Mouse (Mus musculus) lung, adult 18-20 months (tissue): ENCODE results near the gene Suclg1.

Experiments used
- DNase-seq, 2 experiments: peaks; one replicate each; pipeline ENCODE4 v3.0.0; 2022; ENCODE audit warnings: mixed read lengths in 2 of 2

Gene Suclg1

DNA sequence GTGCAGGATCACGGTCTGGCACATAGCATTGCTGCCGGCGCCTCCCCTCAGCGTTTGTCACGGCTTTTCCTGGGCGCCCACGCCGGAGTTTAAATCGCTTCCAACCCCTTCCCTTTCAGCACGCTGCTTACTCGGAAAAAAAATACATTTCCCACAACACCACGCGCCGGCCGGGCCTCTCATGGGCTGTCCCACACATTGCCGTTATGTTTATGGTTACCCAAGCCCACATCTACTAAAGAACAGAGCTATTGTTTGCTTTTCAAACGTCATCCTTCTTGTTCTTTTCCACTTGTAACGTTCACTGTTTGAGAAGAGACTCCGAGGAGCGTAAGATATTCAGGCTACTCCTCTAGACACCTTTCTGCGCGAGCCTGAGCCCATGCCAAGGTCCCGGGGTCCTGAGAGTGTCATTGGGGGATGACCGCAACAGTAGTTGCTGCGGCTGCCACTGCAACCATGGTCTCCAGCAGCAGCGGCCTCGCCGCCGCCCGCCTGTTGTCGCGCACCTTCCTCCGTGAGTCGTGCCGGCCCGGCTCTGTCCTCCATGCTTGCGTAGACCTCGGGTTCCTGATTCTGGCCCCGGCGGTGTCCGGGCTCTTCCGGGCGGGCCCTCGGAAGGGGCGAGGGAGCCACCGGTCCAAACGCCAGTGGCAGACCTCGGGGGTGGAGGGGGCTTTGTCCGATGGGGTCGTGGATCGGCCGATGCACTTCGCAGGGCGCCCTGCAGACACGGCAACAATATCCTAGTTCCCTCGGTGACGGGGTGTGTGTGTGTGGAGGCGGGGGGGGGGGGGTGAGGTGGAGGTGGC is at the start of gene Suclg1:
Gene Suclg1, plus strand, starts transcription at position 146 of the 812 bp plus-strand sequence.
- peak; percentile 87 to 88 for DNase-seq

GRCm38 (mm10) chr6:73203724-73204123 is 44.5 kb upstream of the Suclg1 start:
- no peak for DNase-seq

DNA sequence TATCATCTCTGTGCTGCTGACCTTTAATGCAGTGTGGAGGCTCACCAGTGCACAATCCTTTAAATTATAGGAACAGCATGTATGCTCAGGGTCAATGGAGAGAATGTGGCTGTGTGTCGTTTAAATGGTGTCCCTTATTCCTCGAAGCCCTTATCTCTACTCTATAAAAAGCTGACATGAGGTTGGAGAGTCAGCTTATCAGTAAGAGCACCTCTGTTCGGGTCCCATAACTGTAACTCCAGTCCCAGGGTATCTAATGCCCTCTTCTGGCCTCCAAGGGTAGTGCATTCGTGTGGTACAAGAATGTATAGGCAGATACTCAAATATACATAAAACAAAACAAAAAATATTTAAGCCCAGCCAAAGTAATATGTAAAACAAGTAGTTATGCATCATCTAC is 43.2 kb upstream of the Suclg1 start:
- no peak for DNase-seq

GRCm38 (mm10) chr6:73209598-73209997 is 38.6 kb upstream of the Suclg1 start:
- no peak for DNase-seq

DNA sequence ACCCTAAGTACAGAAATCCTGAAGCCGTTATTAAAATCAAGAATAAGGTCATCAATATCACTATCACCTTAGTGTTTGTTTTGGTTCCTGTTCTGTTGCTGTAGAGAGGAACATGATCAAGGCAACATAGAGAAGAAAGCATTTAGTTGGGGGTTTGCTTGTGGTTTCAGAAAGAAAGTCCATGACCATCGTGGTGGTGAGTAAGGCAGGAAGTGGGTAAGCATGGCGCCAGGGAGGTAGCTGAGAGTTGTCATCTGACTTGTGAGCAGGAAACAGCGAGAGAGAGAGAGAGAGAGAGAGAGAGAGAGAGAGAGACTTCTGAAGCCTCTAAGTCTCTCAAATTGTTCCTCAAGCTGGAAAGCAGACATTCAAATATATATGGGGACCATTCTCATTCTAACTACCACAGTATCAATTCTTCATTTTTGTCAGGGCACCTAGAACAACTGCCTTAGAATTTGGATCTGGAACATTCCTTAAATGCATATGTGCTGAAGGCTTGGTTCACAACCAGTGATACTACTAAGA is 37.7 kb upstream of the Suclg1 start:
- DNase-seq, result peak in 1 of 2 experiments; percentile 24

DNA sequence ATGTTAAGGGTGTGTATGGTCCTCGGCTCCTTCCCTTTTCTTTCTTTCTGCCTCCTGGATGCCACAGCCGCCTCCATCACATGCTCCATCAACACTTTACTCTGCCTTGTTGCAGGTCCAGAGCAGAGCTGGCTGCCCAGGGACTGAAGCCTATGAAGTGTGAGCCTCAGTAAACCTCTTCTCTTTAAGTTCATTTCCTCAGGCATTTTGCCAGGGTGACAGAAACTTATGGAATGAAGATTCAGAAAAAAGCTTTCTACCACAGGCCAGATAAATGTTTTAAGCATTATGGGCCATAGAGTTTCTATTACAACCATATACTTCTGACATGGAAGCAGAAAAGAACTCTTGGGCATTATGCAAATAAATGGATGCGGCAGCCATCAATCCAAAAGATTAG is 37.1 kb upstream of the Suclg1 start:
- DNase-seq, result no peak

DNA sequence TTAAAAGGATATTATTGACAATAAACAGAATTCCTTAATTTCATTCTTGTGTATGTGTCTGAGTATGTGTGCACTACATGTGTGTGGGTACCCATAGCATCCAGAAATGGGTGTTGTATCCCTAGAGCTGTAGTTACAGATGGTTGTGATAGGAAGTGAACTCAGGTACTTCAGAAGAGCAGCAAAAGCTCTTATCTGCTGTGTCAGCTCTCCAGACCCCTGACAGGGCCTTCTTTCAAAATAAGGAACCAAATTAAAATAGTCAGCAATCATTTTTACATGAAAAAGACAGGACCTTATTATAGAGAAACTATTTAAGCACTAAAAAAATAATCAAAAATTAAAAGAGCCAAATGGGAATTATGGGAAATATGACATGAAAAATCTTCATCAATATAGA is 36.6 kb upstream of the Suclg1 start:
- no peak for DNase-seq

DNA sequence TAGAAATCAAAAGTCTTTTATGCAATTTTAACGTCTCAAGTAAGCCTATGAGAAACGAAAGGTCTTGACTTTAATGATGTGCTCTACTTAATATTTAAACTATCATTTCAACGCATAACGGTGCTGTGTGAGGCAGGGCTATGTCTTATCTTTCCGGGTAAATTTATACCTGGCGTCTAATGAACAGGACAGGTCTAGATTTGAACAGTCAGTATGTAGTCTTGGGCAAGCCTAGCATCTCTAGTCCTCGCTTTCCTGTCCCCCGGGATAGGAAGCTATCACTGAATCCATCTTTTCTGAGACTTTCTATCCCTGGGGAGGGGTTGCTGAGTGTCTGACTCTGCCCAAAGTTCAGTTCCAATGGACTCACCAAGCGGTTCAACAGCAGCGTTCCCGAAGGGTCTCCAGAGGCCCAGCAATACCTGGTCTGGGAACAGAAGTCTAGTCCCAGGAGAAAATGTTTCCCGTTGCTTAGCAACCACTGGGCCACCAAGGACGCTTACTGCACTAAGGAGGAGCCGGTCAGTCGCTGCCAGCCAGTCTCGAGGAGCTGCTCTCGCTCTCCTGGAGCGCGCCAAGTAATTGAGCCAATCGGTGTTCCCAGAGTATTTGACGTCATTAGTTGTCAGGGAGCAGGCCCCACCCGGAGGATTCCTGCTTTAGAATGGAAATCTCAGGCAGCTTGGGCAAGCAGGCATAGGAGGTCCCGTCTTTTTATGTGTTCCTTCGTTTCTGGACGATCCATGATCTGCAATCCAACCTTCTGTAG is 26.8 kb upstream of the Suclg1 start, which contains the start of gene Dnah6:
Gene Dnah6, minus strand, starts transcription at position 463 of the 769 bp plus-strand sequence.
- peak; percentile 93 to 96 for DNase-seq

DNA sequence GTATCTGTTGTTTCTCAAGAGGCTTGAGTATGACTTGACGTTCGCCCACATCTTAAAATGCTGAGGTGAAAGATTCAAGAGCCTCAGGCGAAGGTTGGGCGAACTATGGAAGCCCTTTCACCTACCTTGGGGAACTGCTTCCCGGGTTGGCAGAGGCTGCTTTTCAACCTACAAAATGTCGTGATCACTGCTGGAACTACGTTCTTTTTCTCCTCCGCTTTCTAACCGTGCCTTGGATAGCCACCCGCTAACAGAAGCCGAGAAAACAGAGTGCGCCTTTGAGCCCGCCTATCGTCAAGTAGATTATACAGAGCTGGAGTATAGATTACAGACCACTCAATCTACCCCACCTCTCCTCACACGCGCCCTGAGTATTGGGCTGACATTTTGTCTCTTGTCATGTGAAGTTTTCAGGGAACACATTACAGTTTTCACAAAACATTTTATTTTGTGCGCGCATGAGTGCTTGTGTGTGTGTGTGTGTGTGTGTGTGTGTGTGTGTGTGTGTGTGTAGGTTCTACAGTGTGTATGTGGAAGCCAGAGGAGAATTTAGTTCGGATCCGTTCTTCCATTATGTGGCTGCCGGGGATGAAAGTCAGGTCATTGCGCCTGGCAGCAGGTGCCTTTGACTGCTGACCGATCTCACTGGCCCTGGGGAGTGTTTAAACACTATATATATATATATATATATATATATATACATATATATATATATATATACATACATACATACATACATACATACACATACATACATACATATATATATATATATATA is 26.0 kb upstream of the Suclg1 start:
- DNase-seq, result no peak

DNA sequence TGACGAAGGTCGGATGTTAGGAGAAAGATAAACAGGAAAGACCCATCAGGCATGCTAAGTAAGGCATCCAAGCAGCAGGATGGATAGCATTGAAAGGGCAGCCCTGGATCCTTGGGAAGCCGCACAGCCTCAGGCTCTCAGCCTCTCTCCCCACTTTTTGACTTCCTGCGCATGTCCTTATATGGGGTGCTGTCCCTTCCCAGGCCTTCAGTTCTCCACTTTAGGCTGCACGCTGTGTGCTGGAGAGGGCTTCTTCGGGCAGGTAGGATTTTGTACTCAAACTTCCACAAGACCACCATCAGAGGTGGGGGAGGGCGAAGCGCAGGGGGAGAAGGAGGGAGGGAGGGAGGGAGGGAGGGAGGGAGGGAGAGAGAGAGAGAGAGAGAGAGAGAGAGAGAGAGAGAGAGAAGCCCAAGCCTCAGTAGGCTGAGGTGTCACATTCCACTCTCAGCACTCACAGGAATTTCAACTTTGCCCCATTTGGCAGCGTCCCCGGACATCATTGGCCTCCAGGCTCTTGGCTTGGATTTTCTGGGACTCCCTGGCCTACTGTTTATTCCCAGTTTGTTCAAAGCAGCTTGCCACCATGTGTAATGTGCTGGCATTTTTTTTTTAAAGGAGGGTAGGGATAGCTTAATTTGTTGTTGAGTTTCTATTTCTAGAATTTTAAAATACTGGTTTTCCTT is 25.2 kb upstream of the Suclg1 start:
- DNase-seq, result peak; percentile 93 to 95

- DNase-seq, result no peak
Measured at GRCm38 (mm10) chr6:73227376-73228158, 20.6 kb upstream of the Suclg1 start.

DNA sequence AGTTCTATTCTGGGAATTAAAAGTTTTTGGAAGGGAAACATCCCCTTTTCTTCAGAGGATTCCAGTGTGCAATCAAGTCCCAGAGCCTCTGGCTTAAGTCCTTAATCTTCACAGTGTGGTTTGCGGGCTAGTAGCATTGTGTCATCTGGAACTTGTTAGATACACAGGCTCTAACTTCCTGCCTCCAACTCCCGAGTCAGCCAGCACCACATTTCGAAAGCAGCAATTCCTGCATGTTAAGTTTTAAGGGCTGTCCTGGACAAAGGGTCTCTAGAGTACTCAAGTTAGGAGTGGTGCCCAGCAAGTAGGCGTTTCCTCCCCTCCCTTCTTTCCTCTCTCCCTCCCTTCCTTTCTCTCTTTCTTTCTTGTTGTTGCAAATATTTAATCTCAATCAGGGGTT is 19.8 kb upstream of the Suclg1 start:
- peak; percentile 35 to 50 for DNase-seq

DNA sequence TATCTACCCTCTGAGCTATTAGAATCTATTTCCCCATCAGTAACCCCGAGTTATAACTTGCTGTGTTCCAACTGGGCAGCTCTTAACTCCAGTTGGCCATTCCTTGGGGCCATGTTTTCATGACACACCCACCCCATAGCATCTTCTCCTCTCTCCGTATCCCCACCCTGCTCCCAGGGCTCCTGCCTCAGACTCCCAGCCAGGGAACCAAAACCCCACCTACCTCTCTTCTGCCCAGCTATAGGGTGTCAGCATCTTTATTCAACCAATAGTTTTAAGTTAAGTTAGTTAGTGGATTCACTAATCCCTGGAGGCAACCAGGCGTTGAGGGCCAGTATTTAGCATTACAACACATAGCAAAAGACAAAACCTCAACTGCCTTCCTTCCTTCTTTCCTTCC is 19.3 kb upstream of the Suclg1 start:
- no peak for DNase-seq

DNA sequence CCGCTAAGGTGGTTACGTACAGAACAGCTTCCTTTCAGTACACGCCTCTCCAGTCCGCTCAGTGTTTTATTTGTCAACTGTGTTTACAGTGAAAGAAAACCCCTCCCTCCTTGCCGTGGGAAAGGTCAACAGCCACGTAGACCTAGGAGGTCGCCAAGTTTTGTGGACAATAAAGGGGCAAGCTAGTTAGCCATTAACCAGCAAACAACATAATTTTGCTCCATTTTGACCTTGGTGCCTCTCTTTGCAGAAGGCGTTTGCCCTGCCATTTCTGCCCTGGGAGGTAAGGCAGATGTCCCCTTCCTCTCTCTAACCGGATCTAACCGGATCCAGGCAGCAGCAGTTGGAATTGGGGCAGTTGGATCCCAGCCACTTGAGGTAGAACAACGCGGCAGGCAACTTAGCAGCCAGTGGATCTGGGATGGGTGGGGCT is 16.0 kb upstream of the Suclg1 start:
- DNase-seq, result peak in 1 of 2 experiments; percentile 53

GRCm38 (mm10) chr6:73233202-73233726 is 14.9 kb upstream of the Suclg1 start:
- DNase-seq, result no peak

GRCm38 (mm10) chr6:73234302-73234900 is 13.8 kb upstream of the Suclg1 start:
- DNase-seq, result no peak

DNA sequence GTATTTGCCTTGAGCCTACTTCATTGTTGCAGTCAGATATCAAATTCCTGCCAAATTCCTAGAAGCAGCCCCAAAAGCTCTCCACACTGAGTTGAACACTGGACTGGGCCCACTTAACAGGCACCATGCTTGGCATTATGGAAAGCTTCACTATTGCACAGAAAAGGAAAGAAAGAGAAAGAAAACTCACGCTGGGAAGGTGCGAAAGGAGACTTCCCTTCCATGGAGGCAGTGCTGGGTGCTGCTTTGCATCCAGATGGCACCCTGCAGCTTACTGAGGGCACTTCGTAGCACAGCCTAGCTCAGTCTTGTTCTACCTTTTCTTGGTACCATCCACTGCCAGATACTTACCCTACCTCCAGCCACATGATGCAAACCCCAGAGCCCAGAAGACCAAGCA is 12.5 kb upstream of the Suclg1 start:
- DNase-seq, result no peak

- DNase-seq, result peak; percentile 67 to 76
Measured at GRCm38 (mm10) chr6:73246821-73247220, 1.4 kb upstream of the Suclg1 start.

GRCm38 (mm10) chr6:73247452-73247851 is 730 bp upstream of the Suclg1 start:
- no peak for DNase-seq

- peak in 1 of 2 experiments; percentile 30 for DNase-seq
Measured at GRCm38 (mm10) chr6:73249049-73249422, 854 bp downstream of the Suclg1 start.

DNA sequence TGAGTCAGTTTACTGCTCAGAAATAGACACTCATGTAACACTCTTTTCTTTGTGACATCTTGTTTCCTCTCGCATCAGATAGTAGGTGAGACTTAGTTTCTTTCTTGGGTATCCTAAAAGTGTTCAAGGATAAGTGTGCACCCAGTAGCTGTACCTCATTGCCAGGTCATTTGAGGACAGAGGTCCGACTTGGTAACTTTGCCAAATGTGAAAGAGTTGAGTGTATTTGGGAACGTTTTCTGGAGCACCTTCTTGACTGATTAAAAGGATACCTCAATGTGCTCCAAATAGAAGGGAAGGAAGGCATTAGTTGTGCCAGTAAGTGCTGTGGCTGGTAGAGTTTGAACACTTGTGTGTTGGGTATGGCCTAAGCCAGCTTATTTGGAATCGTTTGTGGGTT is 1.7 kb downstream of the Suclg1 start:
- peak in 1 of 2 experiments; percentile 40 for DNase-seq
